Mouse (Mus musculus): Measurements from ENCODE around the gene Dcaf10.

DNA sequence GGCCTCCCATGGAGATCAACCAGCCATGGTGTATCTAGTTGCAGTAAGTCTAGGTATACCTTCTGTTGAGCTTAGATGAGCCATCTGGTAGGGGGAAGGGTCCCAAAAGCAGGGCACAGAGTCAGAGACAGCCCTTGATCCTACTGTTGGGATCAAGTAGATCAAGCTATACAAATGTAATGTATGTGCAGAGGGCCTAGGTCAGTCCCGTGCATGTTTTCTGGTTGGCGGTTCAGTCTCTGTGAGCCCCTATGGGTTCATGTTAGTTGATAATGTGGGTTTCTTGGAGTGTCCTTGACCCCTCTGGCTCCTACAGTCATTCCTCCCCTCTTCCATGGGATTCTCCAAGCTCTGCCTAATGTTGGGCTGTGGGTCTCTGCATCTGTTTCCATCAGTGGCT, 30.8 kb upstream of the Dcaf10 start:
- no peak for TF ChIP-seq EP300 (optimal IDR thresholded peaks at IDR 0.05)
- no peak for TF ChIP-seq CTCF (IDR thresholded peaks at IDR 0.05; ENCODE audit: low read depth)

Measured in stomach, postnatal 0 days (tissue).